Mouse (Mus musculus): ENCODE measurements around the gene Vsx1. TPM values are rescaled to one million over a fixed set of nuclear protein-coding genes. Genes with fewer than 3 reads are reported as not detected.

The Vsx1 gene
- polyA plus RNA-seq, 1 experiment from 2014 or later, result not detected

- Histone ChIP-seq H3K36me3 (ENCODE audit: control insufficient read depth, insufficient read depth, low read length) (no peaks in the 10 kb centered on the region), H3K4me1 (replicated peaks; ENCODE audit: control insufficient read depth, insufficient read depth) (peaks cover 6% of the 10 kb centered on the region; the same call in 1 of the 2 replicates), H3K4me2 (replicated peaks; ENCODE audit: low read depth) (peak overlapping the region; percentile 3), H3K9ac (ENCODE audit: low read length) (no peak overlapping the region), H3K27me3 (ENCODE audit: control insufficient read depth, insufficient read depth, low read length) (no peaks in the 10 kb centered on the region), H3K9me3 (ENCODE audit: control insufficient read depth, low read length) (no peaks in the 10 kb centered on the region), H3K4me3 (ENCODE audit: low read depth, low read length) (no peak overlapping the region), H3K27ac (replicated peaks) (no peak overlapping the region; the same call in 1 of the 2 replicates)
- ATAC-seq (ENCODE audit: low FRiP score, low TSS enrichment), result no peak
- WGBS, result 42% methylated on average over 10 of the region's 10 CpGs
- TF ChIP-seq EP300 (optimal IDR thresholded peaks at IDR 0.05), result no peak
- no peak for TF ChIP-seq CTCF (IDR thresholded peaks at IDR 0.05; ENCODE audit: low read depth)
- peak; percentile 37 for DNase-seq (ENCODE audit: low spot score)
These were observed 23.4 kb downstream of the Vsx1 start for GRCm38 (mm10) chr2:150665534-150666451.

- WGBS, result 72% methylated on average over 2 of the region's 2 CpGs
- H3K4me1 ChIP-seq (replicated peaks; ENCODE audit: control insufficient read depth, insufficient read depth), result peaks cover 6% of the 10 kb centered on the region; the same call in 1 of the 2 replicates
- no peaks in the 10 kb centered on the region for H3K9me3 ChIP-seq (ENCODE audit: control insufficient read depth, low read length)
- H3K4me2 ChIP-seq (replicated peaks; ENCODE audit: low read depth), result no peak overlapping the region
- TF ChIP-seq EP300 (optimal IDR thresholded peaks at IDR 0.05), result no peak
- no peak for TF ChIP-seq CTCF (IDR thresholded peaks at IDR 0.05; ENCODE audit: low read depth)
- DNase-seq (ENCODE audit: low spot score) (no peak), ATAC-seq (ENCODE audit: low FRiP score, low TSS enrichment) (no peak)
- H3K4me3 ChIP-seq (ENCODE audit: low read depth, low read length), result no peak overlapping the region
- H3K9ac ChIP-seq (ENCODE audit: low read length), result no peak overlapping the region
- no peaks in the 10 kb centered on the region for H3K36me3 ChIP-seq (ENCODE audit: control insufficient read depth, insufficient read depth, low read length)
- H3K27me3 ChIP-seq (ENCODE audit: control insufficient read depth, insufficient read depth, low read length), result no peaks in the 10 kb centered on the region
- no peak overlapping the region for H3K27ac ChIP-seq (replicated peaks)
These were observed 24.2 kb downstream of the Vsx1 start for GRCm38 (mm10) chr2:150665006-150665405.

DNA sequence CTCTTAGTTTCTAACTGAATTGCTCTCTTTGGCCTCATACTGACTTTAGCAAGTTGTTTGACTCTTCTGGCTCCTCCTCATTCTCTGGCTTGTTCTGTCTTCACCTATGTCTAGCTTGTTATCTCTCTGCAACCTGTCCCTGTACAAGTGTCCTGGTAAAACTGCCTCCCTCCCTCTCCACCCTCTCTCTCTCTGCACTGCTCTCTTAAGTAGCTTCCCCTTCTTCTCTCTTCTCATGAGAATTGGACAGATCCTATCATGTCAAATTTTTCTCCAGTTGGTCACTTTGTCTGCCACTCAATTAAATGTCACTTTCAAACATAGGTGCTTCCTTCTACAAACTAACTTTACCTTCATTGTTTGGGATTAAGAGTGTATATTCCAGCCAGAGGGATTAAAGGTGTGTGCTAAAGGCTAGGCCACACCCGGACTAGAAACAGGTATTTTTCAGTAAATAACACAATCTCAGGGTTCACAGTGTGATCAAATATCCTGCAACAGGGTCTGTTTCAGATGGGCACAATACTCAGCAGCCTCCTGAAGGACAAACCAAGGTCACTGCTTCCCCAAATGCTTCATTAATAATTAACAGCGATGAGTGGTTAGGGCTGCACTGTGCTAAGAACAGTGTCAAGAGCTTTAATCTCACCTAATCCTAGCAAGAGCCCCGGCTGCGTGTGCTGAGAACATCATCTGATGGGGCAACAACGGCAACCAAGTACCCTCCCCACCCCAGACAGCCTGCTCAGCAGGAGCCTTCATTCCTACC is 24.8 kb downstream of the Vsx1 start:
- H3K9me3 ChIP-seq (ENCODE audit: control insufficient read depth, low read length), result no peaks in the 10 kb centered on the region
- TF ChIP-seq EP300 (optimal IDR thresholded peaks at IDR 0.05), result no peak
- TF ChIP-seq CTCF (IDR thresholded peaks at IDR 0.05; ENCODE audit: low read depth), result no peak
- peaks cover 3% of the 10 kb centered on the region; the same call in 1 of the 2 replicates for H3K4me1 ChIP-seq (replicated peaks; ENCODE audit: control insufficient read depth, insufficient read depth)
- no peak for ATAC-seq (ENCODE audit: low FRiP score, low TSS enrichment)
- no peak overlapping the region for H3K9ac ChIP-seq (ENCODE audit: low read length)
- no peaks in the 10 kb centered on the region for H3K27me3 ChIP-seq (ENCODE audit: control insufficient read depth, insufficient read depth, low read length)
- 63% methylated on average over 5 of the region's 5 CpGs for WGBS
- no peak overlapping the region for H3K4me2 ChIP-seq (replicated peaks; ENCODE audit: low read depth)
- peak overlapping the region; percentile 59 for H3K27ac ChIP-seq (replicated peaks)
- no peaks in the 10 kb centered on the region for H3K36me3 ChIP-seq (ENCODE audit: control insufficient read depth, insufficient read depth, low read length)
- H3K4me3 ChIP-seq (ENCODE audit: low read depth, low read length), result no peak overlapping the region
- no peak for DNase-seq (ENCODE audit: low spot score)

GRCm38 (mm10) chr2:150663255-150663654 is 25.9 kb downstream of the Vsx1 start:
- Histone ChIP-seq H3K9ac (ENCODE audit: low read length) (no peak overlapping the region), H3K36me3 (ENCODE audit: control insufficient read depth, insufficient read depth, low read length) (peaks cover 2% of the 10 kb centered on the region; the same call in 1 of the 2 replicates), H3K27me3 (ENCODE audit: control insufficient read depth, insufficient read depth, low read length) (no peaks in the 10 kb centered on the region), H3K4me1 (replicated peaks; ENCODE audit: control insufficient read depth, insufficient read depth) (peaks cover 3% of the 10 kb centered on the region; the same call in 1 of the 2 replicates), H3K9me3 (ENCODE audit: control insufficient read depth, low read length) (no peaks in the 10 kb centered on the region), H3K4me3 (ENCODE audit: low read depth, low read length) (no peak overlapping the region), H3K27ac (replicated peaks) (peak overlapping the region; percentile 59), H3K4me2 (replicated peaks; ENCODE audit: low read depth) (no peak overlapping the region; the same call in 1 of the 2 replicates)
- peak; percentile 53; the same call in 1 of the 2 replicates for ATAC-seq (ENCODE audit: low FRiP score, low TSS enrichment)
- 12% methylated on average over 9 of the region's 9 CpGs for WGBS
- TF ChIP-seq CTCF (IDR thresholded peaks at IDR 0.05; ENCODE audit: low read depth), result no peak
- peak; percentile 60 for TF ChIP-seq EP300 (optimal IDR thresholded peaks at IDR 0.05)
- DNase-seq (ENCODE audit: low spot score), result peak; percentile 27

GRCm38 (mm10) chr2:150662007-150662406 is 27.2 kb downstream of the Vsx1 start:
- 57% methylated on average over 2 of the region's 2 CpGs for WGBS
- H3K9me3 ChIP-seq (ENCODE audit: control insufficient read depth, low read length), result no peaks in the 10 kb centered on the region
- peaks cover 3% of the 10 kb centered on the region; the same call in 1 of the 2 replicates for H3K4me1 ChIP-seq (replicated peaks; ENCODE audit: control insufficient read depth, insufficient read depth)
- DNase-seq (ENCODE audit: low spot score), result no peak
- H3K4me3 ChIP-seq (ENCODE audit: low read depth, low read length), result no peak overlapping the region
- no peak for ATAC-seq (ENCODE audit: low FRiP score, low TSS enrichment)
- peaks cover 4% of the 10 kb centered on the region; the same call in 1 of the 2 replicates for H3K36me3 ChIP-seq (ENCODE audit: control insufficient read depth, insufficient read depth, low read length)
- no peak overlapping the region for H3K4me2 ChIP-seq (replicated peaks; ENCODE audit: low read depth)
- no peaks in the 10 kb centered on the region for H3K27me3 ChIP-seq (ENCODE audit: control insufficient read depth, insufficient read depth, low read length)
- no peak overlapping the region for H3K27ac ChIP-seq (replicated peaks)
- H3K9ac ChIP-seq (ENCODE audit: low read length), result no peak overlapping the region
- TF ChIP-seq CTCF (IDR thresholded peaks at IDR 0.05; ENCODE audit: low read depth) (no peak), EP300 (optimal IDR thresholded peaks at IDR 0.05) (no peak)
